Mouse (Mus musculus) heart, adult 2 months (tissue): ENCODE data around the gene Scgb1a1. TPM values are rescaled to one million over a fixed set of nuclear protein-coding genes. Genes with fewer than 3 reads are reported as not detected.

Experiments
- DNase-seq, 2 experiments: peaks; one replicate each; pipeline ENCODE4 v3.0.0; 2021
- H3K27ac ChIP-seq: fragments of 200-600 bp; 2 replicates; pipeline ENCODE4 v1.8.1; 2022
- H3K27me3 ChIP-seq: fragments of 200-500 bp; 2 replicates; pipeline ENCODE4 v1.6.1; 2012; ENCODE audit warnings: mild to moderate bottlenecking, low read length, inconsistent platforms, mixed read lengths; ENCODE audit not compliant: control insufficient read depth, insufficient read depth
- H3K36me3 ChIP-seq: fragments of 200-500 bp; 2 replicates; pipeline ENCODE4 v1.6.1; 2012; ENCODE audit warnings: low read length, inconsistent platforms; ENCODE audit not compliant: control insufficient read depth, insufficient read depth
- H3K4me1 ChIP-seq: fragments of 200-500 bp; 2 replicates; pipeline ENCODE4 v1.6.1; 2011; ENCODE audit warnings: low read length; ENCODE audit not compliant: control insufficient read depth, insufficient read depth
- H3K4me3 ChIP-seq: fragments of 200-600 bp; 2 replicates; pipeline ENCODE4 v1.8.1; 2022
- H3K79me2 ChIP-seq: fragments of 200-500 bp; replicated peaks from 2 replicates; pipeline ENCODE4 v1.6.1; 2012; ENCODE audit warnings: mild to moderate bottlenecking, inconsistent platforms, low read length, moderate library complexity, mixed read lengths; ENCODE audit not compliant: control insufficient read depth, insufficient read depth
- H3K9ac ChIP-seq: fragments of 200-500 bp; 2 replicates; pipeline ENCODE4 v1.6.1; 2012; ENCODE audit warnings: low read depth, mild to moderate bottlenecking, control low read depth, inconsistent platforms, low read length, mixed read lengths
- CTCF ChIP-seq: fragments of 200-600 bp; IDR thresholded peaks from 2 replicates; pipeline ENCODE4 v1.8.1; 2022; ENCODE audit warnings: antibody characterized with exemption, mild to moderate bottlenecking, moderate library complexity
- EP300 ChIP-seq: fragments of 200-500 bp; IDR thresholded peaks from 2 replicates; pipeline ENCODE4 v1.6.1; 2011; ENCODE audit warnings: low read depth, low read length, control low read depth; ENCODE audit not compliant: insufficient read depth
- POLR2A ChIP-seq: fragments of 200-500 bp; IDR thresholded peaks from 2 replicates; pipeline ENCODE4 v1.6.1; 2011; ENCODE audit warnings: mild to moderate bottlenecking, low read depth, low read length, control low read depth; ENCODE audit not compliant: insufficient read depth
- WGBS: fragments of 180-500 bp; shearing (Covaris S2); methylation state at CpG from one replicate; pipeline ENCODE4 v1.1.7; 2018; 5-methylcytosine and 5-hydroxymethylcytosine counted together
- intact Hi-C: fragments of 180-260 bp; cut with DNase I; formaldehyde crosslinking; loops from one replicate; pipeline ENCODE4 v1.15.1; 2025
- polyA plus RNA-seq: library from polyadenylated mRNA; depleted of rRNA; stranded (reverse); fragments of >200 nt; gene quantifications from 2 replicates; pipeline ENCODE4 v1.2.3, GENCODE M21; 2012
- total RNA-seq, 2 experiments: library from RNA; stranded (reverse); gene quantifications; 2 replicates each; pipeline ENCODE4 v1.2.3; 2021

Scgb1a1 gene
- total and polyA plus RNA-seq, 3 experiments = 0.73 to 2,957 TPM; not detected in 1

- TF ChIP-seq CTCF = no peak
- TF ChIP-seq POLR2A = no peak
- TF ChIP-seq EP300 = no peak
- intact Hi-C loops = loop anchor here (2.0 kb wide), 1 partner anchor 90 kb away; no protein-coding TSS in a partner anchor
- Histone ChIP-seq H3K27me3 (no peaks in the 10 kb centered on the region), H3K36me3 (no peaks in the 10 kb centered on the region), H3K4me3 (no peak overlapping the region), H3K79me2 (no peaks in the 10 kb centered on the region), H3K27ac (no peak overlapping the region; the same call in 1 of the 2 replicates), H3K4me1 (peaks cover 7% of the 10 kb centered on the region), H3K9ac (no peak overlapping the region; the same call in 1 of the 2 replicates)
- 74% methylated on average over 2 of the region's 2 CpGs for WGBS
- no peak for DNase-seq
Measured at GRCm38 (mm10) chr19:9083010-9083355, 4.8 kb downstream of the Scgb1a1 start.

GRCm38 (mm10) chr19:9082191-9083009 is 5.4 kb downstream of the Scgb1a1 start:
- no peaks in the 10 kb centered on the region for H3K79me2 ChIP-seq
- H3K36me3 ChIP-seq = no peaks in the 10 kb centered on the region
- peak; percentile 90 for DNase-seq
- peak overlapping the region; percentile 51 for H3K27ac ChIP-seq
- H3K4me1 ChIP-seq = peaks cover 8% of the 10 kb centered on the region
- no peak overlapping the region for H3K4me3 ChIP-seq
- H3K9ac ChIP-seq = no peak overlapping the region; the same call in 1 of the 2 replicates
- H3K27me3 ChIP-seq = no peaks in the 10 kb centered on the region
- intact Hi-C loops = loop anchor here (1.0 to 2.0 kb wide), 3 partner anchors 28 to 106 kb away; no protein-coding TSS in a partner anchor
- peak; percentile 98 for TF ChIP-seq CTCF
- 0 out of 2 replicates have a peak, but pooled peaks have one; percentile 38 for TF ChIP-seq POLR2A
- peak; percentile 94 for TF ChIP-seq EP300
- 14% methylated on average over 23 of the region's 23 CpGs for WGBS

DNA sequence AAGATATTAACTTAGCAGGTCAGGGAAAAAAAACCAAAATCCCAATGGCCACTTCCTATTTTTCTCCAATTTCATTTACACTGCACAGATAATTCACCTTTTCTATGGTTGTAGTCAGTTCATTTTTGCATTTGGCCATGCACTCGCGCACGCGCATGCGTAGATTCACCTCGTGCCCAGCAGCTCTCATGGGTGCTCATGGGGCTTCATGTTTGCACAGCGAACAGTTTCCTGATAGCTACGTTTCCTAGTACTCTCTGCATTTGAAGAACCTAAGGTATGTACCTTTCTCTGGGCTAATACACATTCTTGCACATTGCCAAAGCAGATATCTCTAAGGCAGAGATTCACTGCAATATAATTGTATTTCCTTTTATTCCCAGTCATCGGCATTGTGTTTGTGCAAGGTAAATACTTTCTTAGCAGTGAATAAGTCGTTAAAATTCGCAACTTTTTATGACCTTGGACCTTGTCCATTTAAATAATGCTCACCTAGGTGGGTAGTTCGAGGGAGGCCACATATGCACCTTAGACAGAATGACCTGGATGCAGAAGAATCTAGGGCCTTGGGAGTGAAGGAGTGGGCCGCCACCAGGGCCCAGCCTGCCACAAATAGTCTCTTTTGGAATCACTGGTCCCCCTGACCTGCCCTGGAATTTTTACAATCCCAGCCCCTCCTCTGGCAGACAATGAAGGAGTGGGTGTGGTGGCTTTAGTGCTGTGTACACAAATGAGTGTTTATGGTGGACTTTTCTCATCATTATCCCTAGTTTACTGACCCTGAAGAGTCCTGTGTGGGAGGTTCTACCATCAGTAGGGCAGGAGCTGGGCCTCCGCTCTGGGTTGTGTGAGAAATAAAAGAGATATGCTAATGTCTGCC is 6.2 kb downstream of the Scgb1a1 start:
- Histone ChIP-seq H3K79me2 (no peaks in the 10 kb centered on the region), H3K27me3 (no peaks in the 10 kb centered on the region), H3K4me3 (no peak overlapping the region), H3K36me3 (no peaks in the 10 kb centered on the region; the same call in 1 of the 2 replicates), H3K27ac (peak overlapping the region; percentile 34), H3K9ac (no peak overlapping the region), H3K4me1 (peaks cover 8% of the 10 kb centered on the region)
- no peak for DNase-seq
- 88% methylated on average over 14 of the region's 14 CpGs for WGBS
- TF ChIP-seq CTCF (no peak), POLR2A (no peak), EP300 (no peak)
- intact Hi-C loops = loop anchor here (1.0 to 2.0 kb wide), 3 partner anchors 29 to 105 kb away; no protein-coding TSS in a partner anchor

DNA sequence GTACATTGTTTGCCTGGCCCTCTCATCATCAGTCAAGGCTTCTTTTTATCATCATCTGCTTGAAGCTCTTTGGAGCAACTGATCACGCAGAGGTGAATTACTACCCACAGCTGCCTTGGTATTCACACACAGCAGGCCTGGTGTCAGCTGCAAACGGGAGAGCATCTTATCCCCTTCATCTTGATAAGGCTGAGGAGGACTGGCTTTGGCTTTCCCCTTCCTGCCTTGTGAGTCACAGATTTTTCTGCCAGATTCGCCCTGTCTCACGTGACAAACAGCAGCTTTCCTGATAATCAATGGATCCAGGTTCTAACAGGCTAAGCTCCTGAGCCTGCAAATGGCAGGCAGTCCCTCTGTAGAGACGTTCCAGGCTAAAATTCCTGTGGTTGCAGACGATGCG is 7.8 kb downstream of the Scgb1a1 start:
- H3K4me3 ChIP-seq = no peak overlapping the region
- no peaks in the 10 kb centered on the region for H3K79me2 ChIP-seq
- H3K27ac ChIP-seq = peak overlapping the region; percentile 55
- H3K36me3 ChIP-seq = no peaks in the 10 kb centered on the region; the same call in none of the 2 replicates
- intact Hi-C loops = no loop called here
- no peaks in the 10 kb centered on the region for H3K27me3 ChIP-seq
- H3K4me1 ChIP-seq = peaks cover 17% of the 10 kb centered on the region
- WGBS = 44% methylated on average over 7 of the region's 7 CpGs
- no peak for TF ChIP-seq CTCF
- TF ChIP-seq POLR2A = no peak
- no peak for TF ChIP-seq EP300
- DNase-seq = no peak
- no peak overlapping the region for H3K9ac ChIP-seq

DNA sequence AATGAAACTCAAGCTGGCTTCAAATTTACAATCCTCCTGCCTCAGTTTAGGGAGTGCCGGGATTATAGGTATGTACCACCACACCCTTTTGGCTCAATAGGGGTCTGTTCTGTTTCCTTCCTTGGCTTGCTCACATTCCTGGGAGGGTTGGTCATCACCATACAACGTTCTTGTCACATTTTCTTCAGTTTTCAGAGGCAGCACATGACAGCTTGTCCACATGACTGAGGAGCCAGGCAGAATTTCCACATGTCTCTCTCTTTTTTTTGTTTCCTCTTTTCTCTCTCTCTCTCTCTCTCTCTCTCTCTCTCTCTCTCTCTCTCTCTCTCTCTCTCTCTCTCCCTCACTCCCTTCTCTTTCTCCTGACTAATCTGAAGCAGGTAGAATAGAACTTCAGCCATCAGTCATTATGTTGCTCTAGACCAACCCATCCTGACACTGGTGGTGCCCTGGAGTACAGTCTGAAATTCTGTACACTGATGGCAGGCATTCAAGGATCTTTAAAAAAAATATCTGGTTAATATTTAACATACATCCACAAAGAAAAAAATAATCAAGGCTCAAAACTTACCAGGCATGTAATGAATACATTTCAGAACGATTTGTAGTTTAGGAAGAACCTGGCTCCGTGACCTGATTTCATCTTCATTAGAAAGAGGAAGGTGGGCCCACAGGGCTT is 10.6 kb downstream of the Scgb1a1 start:
- Histone ChIP-seq H3K4me1 (peaks cover 30% of the 10 kb centered on the region), H3K79me2 (no peaks in the 10 kb centered on the region), H3K4me3 (no peak overlapping the region), H3K9ac (no peak overlapping the region), H3K27ac (peak overlapping the region; percentile 87), H3K27me3 (no peaks in the 10 kb centered on the region), H3K36me3 (peaks cover 2% of the 10 kb centered on the region)
- no peak for DNase-seq
- WGBS = 58% methylated on average over 4 of the region's 4 CpGs
- intact Hi-C loops = no loop called here
- TF ChIP-seq EP300 (no peak), POLR2A (no peak), CTCF (no peak)

DNA sequence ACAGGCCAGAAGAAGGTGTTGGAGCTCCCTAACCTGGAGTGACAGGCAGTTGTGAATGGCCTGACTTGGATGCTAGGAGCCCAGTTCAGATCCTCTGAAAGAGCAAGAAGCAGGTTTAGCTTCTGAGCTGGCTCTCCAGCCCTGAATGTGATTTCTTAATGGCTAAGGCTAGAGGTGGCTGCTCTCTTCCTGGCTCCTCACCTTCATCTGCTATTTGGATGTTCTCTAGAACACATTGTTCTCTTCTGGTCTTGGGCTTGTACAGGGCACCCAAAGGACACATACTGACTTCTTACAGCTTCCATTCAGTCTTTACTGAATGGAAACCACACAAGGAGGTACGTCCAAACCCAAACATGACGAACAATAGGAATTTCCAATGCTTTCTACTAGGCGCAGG is 11.7 kb downstream of the Scgb1a1 start:
- Histone ChIP-seq H3K79me2 (no peaks in the 10 kb centered on the region), H3K27ac (peak overlapping the region; percentile 87), H3K4me1 (peaks cover 36% of the 10 kb centered on the region), H3K4me3 (no peak overlapping the region), H3K9ac (no peak overlapping the region), H3K27me3 (no peaks in the 10 kb centered on the region), H3K36me3 (peaks cover 2% of the 10 kb centered on the region)
- no peak for DNase-seq
- intact Hi-C loops = no loop called here
- TF ChIP-seq CTCF = no peak
- TF ChIP-seq EP300 = no peak
- no peak for TF ChIP-seq POLR2A
- 76% methylated on average over 3 of the region's 3 CpGs for WGBS
